Mouse (Mus musculus): ENCODE results near the gene Stil. TPM values are rescaled to one million over a fixed set of nuclear protein-coding genes. Genes with fewer than 3 reads are reported as not detected.

The Stil gene
- 0.07 and 0.99 TPM in 2 replicates for polyA plus RNA-seq (2012; ENCODE audit: low replicate concordance)

GRCm38 (mm10) chr4:114999773-115000428 lies at the start of gene Stil:
Gene Stil (plus strand): TSS chr4:115000159.

GRCm38 (mm10) chr4:114986591-114987432 lies 13.1 kb upstream of the Stil start, which contains the start of gene Cmpk1:
Gene Cmpk1 (minus strand): TSS chr4:114987241.

GRCm38 (mm10) chr4:115056371-115056920 lies 56.5 kb downstream of the Stil start, which contains the start of gene Tal1:
Gene Tal1 (plus strand): TSS chr4:115056426.

GRCm38 (mm10) chr4:115088611-115089338 lies 88.8 kb downstream of the Stil start, which contains the start of gene Pdzk1ip1:
Gene Pdzk1ip1 (plus strand): TSS chr4:115088708.

Other genes with a start within 250 kb of the Stil start
- not detected in 2 replicates for gene Gm12830, start 178.4 kb upstream of the Stil start, polyA plus RNA-seq (2012; ENCODE audit: low replicate concordance)
- gene Foxd2, start 91.3 kb upstream of the Stil start, polyA plus RNA-seq (2012; ENCODE audit: low replicate concordance), result 3.1 and 11.6 TPM in 2 replicates
- not detected in 2 replicates for gene Foxe3, start 74.1 kb upstream of the Stil start, polyA plus RNA-seq (2012; ENCODE audit: low replicate concordance)
- 35.5 and 44.7 TPM in 2 replicates for gene Cmpk1, start 12.9 kb upstream of the Stil start, polyA plus RNA-seq (2012; ENCODE audit: low replicate concordance)
- gene Tal1, start 56.3 kb downstream of the Stil start, polyA plus RNA-seq (2012; ENCODE audit: low replicate concordance), result 4.7 and 46.8 TPM in 2 replicates
- 0.48 and 10.6 TPM in 2 replicates for gene Pdzk1ip1, start 88.5 kb downstream of the Stil start, polyA plus RNA-seq (2012; ENCODE audit: low replicate concordance)
- gene Cyp4x1, start 134.1 kb downstream of the Stil start, polyA plus RNA-seq (2012; ENCODE audit: low replicate concordance), result not detected in 2 replicates
- gene Cyp4a29, start 241.9 kb downstream of the Stil start, polyA plus RNA-seq (2012; ENCODE audit: low replicate concordance), result not detected in 2 replicates

Measured in hematopoietic multipotent progenitor cell, adult 10-12 weeks (in vitro differentiated cells).